Mouse (Mus musculus) adipocyte (in vitro differentiated cells): ENCODE data around the gene Rcc2.

Experiments used
- DNase-seq: peaks from one replicate; pipeline ENCODE4 v3.0.0-alpha.2; 2016; ENCODE audit warnings: low spot score

The Rcc2 gene

DNA sequence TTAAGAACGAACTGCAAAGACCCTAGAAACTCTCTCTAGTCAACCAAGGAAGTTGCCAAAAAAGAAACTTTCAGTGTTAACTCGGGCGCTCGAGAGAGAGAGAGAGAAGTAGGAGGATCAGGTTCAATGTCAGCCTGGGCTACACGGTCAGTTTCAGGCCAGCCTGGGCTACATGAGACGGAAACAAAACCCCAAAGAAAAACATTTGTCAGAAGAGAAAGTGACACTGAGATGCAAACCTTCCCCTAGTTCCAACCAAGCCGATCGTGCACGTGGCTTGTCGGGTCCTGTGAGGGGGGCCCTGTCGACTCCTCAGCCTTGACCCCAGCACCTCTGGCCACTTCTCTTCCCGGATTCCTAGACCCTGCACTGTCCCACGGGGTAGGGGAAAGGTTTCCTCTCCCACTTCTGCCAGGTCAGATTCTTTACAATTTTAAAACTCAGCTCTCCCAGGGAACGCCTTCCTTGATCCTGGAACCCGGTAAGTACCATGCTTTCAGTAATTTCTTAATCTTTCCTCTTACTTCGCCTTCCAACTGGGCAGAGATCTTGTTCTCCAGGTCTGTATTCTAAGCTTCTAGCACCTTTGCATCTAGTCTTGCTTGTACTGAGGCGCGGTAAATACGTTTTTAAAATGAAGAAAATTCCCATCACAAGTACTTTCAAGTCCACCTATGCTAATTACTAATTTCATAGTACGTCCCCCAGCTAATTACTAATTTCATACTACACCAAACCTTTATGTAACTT, at the start of gene Rcc2:
TSS of gene Rcc2 (plus strand) at position 273 of the 750 bp plus-strand sequence.
- DNase-seq = peak; percentile 29

DNA sequence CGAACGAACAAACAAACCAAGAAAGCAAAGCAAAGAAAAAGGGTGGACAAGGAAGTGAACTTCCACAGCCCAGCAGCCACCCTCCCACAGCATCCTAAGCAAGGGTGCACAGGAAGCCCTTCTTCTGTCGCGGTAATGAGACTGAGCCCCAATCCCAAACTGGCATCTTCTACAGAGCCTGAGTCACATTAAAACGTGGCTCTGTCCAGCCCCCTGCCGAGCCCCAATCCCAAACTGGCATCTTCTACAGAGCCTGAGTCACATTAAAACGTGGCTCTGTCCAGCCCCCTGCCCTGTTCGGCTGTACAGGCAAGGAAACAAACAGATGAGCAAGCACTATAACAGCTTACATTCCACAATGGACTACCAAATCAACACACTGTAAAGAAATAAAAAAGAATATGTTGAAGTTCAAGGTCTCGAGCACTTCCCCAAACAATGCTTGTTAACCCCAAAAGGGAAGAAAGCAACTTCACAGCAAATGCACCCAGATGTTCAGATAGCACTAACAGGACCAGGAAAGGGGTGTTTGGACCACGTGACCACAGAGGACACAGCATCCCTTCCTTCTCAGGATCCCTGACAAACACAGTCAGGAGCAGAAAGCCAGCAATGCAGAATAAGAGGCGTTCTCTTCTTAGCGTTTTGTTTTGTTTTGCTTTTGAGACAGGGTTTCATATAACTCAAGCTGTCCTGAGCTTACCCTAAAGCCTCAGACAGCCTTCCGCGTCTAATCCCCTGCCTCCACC, 46.3 kb upstream of the Rcc2 start:
- no peak for DNase-seq

DNA sequence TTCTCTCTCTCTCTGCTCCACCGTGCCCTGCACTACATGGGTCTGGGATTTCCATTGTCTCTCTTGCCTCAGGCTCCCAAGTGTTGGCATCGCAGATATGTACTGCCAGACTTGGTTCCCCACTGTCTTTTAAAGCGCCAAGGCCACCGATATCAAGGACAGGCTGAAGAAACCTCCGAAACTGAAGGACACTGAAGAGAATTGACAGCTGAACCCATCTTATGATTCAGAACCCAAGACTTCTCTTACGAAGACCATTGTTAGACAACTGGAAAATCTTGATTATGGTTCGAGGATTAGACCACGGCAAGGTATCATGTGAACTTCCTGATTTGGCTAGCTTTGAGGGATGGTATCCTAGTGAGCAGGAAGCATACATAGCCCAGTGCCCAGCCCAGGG, 45.5 kb upstream of the Rcc2 start:
- DNase-seq = no peak

- DNase-seq = peak; percentile 40
Observed at GRCm38 (mm10) chr4:140656529-140656928, 43.8 kb upstream of the Rcc2 start.

DNA sequence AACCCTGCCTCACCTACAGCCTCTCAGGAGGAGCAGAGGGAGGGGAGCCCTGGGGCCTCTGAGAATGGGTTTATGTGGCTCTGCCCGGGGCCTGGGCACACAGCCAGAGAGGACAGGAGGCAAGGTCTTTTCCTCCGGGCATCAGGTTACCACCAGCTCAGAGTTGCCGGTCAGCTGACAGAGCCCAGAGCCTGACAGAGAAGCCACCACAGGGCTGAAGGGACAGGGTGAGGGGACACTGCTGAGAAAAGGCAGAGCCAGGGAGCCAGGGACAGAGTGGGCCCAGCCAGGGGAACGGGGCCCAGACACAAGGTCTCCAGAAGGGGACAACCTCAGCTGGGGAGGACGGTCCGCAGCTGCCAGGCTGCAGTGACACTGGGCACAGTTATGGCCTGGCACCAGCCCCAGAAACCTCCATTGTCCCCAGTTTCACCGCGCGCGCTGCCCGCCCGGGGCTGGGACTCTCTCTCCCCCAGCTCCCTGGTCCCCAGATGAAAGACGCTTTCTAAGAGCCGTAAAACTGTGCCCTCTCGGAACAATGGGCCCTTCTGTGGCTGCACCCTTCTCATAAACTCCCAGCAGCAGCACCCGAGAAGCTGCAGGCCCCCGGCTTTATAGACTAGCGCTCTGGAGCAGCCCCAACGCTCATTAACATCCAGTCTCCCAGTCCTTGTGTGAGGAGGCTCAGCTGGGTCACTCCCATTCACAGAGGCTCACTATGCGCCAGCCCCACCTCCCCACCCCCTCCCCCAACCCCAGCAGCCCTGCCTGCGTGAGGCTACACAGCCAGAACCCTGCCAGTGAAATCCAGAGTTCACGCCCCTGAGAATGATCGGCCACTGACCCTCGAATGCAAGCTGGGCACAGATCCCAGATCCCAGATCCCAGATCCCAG, 42.4 kb upstream of the Rcc2 start:
- DNase-seq = peak; percentile 76

DNA sequence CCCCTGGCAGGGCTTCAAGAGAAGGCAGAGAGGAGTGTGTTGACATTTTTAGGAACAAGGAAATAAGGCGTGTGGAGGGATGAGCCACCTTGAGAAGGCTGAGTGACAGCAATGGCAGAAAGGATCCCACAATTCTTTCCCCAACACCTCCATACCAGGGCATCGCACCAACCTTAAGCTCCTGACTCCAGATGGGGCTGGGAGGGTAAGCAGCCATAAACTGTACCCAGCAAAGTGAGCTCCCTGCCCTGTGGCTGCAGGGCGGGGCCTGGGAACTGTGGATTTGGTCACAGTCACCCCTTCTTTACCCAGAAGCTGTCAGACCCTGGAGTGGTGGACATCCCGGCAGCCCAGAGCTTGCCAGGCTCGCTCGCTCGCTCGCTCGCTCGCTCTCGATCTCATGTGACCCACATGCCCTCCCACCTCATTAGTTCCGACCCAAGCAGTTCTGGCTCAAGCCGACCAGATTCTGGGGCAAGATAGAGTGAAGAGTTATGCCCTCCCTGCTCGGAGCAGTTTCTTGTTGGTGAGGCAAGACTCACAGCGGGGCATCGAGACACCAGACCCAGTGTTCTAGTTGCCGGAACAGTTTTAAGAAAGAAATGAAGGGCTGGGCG, 38.8 kb upstream of the Rcc2 start:
- peak; percentile 33 for DNase-seq

DNA sequence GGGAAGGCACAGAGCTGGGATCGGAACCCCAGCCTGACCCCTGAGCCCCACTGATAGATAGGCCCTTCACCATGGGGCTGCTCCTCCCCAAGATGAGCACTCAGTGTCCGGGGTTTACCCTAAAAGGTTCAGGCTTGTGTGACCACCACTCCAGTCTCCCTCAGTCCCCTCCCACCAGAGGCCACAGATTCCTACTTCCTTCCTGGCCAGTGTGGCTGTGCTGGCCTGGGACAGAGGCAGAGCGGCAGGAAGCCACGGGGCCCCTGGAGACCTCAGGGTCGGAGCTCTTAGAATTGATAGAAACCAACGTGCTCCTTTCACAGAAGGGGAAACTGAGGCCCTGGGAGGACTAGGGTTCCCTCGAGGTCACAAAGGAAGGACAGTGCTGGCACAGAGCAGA, 37.9 kb upstream of the Rcc2 start:
- DNase-seq = no peak

DNA sequence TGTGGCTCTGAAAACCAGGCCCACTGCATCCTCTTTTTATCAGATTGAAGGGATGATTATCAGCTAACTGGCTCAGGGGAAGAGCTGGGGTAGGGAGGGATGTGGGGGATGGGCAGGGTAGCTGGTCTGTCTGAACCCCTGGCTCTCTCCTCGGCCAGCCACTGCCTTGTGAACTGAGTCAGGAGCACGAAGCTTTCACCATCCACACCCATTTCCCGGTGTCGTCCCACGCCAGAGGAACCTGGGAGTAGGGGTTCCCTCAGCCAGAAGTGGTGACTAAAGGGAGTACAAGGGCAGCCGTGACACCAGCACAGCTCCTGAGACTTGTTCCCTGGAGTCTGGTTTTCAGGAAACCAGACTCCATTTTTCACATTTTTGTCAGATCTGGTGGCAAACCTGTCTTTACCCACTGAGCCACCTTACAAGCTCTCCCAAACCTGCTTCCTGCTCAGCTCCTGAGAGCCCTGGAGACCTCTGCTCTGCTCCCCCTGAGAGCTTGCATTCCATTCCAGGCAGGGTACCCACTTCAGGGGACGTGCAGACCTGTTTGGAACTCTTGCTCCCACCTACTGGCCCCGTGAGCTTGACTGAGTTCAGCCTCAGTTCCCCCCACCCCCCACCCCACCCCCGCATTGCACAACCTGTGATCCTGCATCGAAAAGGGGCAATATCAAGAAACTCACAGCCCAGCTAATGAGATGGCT, 37.3 kb upstream of the Rcc2 start:
- no peak for DNase-seq

GRCm38 (mm10) chr4:140665053-140665452, 35.3 kb upstream of the Rcc2 start:
- DNase-seq = no peak

DNA sequence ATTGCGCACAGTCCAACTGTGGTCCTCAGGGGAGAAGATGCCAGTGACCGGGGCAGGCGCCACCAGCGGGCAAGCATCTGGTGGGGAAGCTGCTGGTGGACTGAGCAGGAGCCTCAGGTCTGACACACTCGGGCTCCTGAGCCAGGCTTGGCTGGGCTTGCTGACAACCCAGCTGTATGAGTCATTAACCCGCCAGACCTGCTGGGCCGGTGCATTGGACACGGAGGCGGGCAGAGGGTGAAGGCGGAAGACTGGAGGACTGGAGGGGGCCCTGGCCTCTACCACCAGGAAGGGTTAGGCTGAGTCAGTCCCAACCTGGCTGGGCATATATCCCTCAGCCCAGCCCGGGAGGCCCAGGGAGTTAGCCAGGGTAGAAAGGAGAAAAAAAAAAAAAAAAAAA, 34.6 kb upstream of the Rcc2 start, which contains the start of gene Arhgef10l:
TSS of gene Arhgef10l (minus strand) at position 253 of the 400 bp plus-strand sequence.
- no peak for DNase-seq

GRCm38 (mm10) chr4:140667802-140668201, 32.5 kb upstream of the Rcc2 start:
- DNase-seq = no peak

- no peak for DNase-seq
Observed at GRCm38 (mm10) chr4:140673527-140674264, 26.6 kb upstream of the Rcc2 start.

GRCm38 (mm10) chr4:140674345-140674926, 25.9 kb upstream of the Rcc2 start:
- DNase-seq = peak; percentile 81

GRCm38 (mm10) chr4:140679038-140679437, 21.3 kb upstream of the Rcc2 start:
- DNase-seq = peak; percentile 24

DNA sequence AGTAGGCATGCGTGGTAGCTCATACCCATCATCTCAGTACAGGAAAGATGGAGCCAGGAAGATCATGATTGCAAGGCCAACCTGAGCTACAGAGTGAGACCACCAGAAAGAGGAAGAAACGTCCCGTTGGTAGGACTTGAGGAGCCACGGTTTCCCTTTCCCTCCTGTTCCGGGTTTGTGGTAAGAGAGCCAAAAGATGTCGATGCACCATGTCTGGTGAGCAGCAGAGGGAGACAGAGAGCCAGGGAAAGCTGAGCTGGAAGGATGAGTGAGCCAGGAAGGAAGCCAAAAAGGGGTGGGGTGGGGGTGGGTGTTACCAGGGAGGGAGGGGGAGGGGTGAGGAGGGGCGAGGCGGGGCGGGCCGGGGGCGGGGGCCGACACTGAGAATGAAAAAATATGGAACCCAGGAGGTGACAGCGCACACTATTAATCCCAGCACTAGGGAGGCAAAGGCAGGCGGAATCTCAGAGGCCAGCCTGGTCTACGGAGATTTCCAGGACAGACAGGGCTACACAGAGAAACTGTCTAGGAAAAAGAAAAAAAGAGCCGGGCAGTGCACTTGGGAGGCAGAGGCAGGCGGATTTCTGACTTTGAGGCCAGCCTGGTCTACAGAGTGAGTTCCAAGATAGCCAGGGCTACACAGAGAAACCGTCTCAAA, 20.5 kb upstream of the Rcc2 start:
- peak; percentile 81 for DNase-seq

- DNase-seq = no peak
Observed at GRCm38 (mm10) chr4:140680731-140681397, 19.5 kb upstream of the Rcc2 start.

DNA sequence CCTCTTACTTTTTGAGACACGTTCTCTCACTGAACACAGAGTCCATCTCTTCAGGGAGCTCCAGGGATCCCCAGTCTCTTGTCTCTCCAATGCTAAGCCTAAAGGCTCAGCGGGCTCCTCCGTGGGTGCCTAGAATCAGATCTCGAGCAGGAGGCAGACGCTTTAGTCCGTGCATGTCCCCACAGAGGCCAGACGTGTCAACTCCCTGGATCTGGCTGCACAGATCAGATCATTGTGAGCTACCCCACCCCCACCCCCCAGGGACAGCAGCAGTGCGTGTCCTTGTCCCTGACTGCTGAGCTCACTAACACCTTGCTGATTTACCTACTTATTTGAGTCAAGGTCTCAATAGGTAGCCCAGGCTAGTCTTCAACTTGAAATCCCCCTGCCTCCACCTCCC, 16.7 kb upstream of the Rcc2 start:
- no peak for DNase-seq

DNA sequence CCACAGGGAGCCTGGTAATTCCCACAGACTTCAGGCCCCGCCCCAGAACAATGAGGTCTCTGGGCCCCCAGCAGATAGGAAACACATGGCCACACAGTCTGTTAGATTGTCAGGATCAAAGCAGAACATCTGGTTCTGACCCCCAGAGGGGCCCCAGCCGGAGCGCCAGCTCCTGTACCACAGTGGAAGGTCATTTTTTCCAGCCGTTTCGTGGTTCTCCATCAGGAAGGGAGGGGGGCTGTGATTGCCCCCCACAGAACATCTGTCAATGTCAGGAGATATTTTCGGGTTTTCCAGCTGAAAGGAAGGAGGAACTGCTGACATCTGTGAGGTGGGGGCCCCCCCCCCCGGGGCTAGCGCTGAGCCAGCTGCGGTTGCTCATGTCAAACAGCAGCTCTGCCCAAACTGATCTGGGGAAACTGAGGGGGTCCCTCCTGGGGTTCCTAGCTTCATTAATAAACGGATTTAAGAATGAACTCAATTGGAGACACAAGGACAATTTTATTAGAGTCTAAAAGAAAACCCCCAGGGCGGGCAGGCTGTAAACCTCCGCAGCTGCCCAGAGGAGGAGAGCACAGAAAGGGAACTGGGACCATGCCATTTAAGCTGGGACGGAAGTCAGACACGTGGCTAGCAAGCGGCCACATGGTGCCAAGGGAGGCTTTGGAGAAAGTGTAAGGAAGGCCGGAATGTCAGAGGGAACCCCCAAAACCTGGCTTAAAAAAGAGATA, 16.0 kb upstream of the Rcc2 start:
- peak; percentile 58 for DNase-seq
